8 mouse cellular contexts compared by ENCODE assay signal in genomic region chr10:58627569-58627968, GRCm38 (mm10). TPM values are rescaled to one million over a fixed set of nuclear protein-coding genes. Genes with fewer than 3 reads are reported as not detected.
A peak's percentile ranks its signal among the peaks of the same experiment; 100 is the strongest.
DNase-seq lines count a peak whose midpoint lies in the region; ATAC-seq lines count a peak whose summit lies in the region.

No protein-coding gene starts in this region.

- DNase-seq in heart, embryonic 10.5 days (ENCODE audit: low spot score), result peak; percentile 79
- DNase-seq in heart, postnatal 25 days (ENCODE audit: low spot score), result no peak
- peak; percentile 39 for DNase-seq in MN1 (ENCODE audit: low spot score)
- DNase-seq in layer of hippocampus, adult 8-10 months (ENCODE audit: low spot score in 2 of 2), result peak; percentile 22 to 31
- peak; percentile 52 for DNase-seq in midbrain, embryonic 10.5 days (ENCODE audit: low spot score)
- DNase-seq in testis, postnatal 10 days (ENCODE audit: low spot score), result peak; percentile 52
- no peak for DNase-seq in thymus, postnatal 10 days (ENCODE audit: low spot score in 2 of 2)

- H3K4me1 ChIP-seq in heart, embryonic 10.5 days, result peaks cover 14% of the 10 kb centered on the region
- no peaks in the 10 kb centered on the region for H3K4me1 ChIP-seq in forebrain, embryonic 12.5 days
- peaks cover 6% of the 10 kb centered on the region; the same call in 1 of the 2 replicates for H3K4me1 ChIP-seq in midbrain, embryonic 10.5 days

- H3K9me3 ChIP-seq in heart, embryonic 10.5 days, result no peaks in the 10 kb centered on the region
- no peaks in the 10 kb centered on the region for H3K9me3 ChIP-seq in forebrain, embryonic 12.5 days
- no peaks in the 10 kb centered on the region for H3K9me3 ChIP-seq in midbrain, embryonic 10.5 days (replicated peaks)

- H3K4me2 ChIP-seq in forebrain, embryonic 12.5 days, result no peak overlapping the region

- no peak overlapping the region for H3K27ac ChIP-seq in heart, embryonic 10.5 days
- no peak overlapping the region for H3K27ac ChIP-seq in forebrain, embryonic 12.5 days
- H3K27ac ChIP-seq in midbrain, embryonic 10.5 days (replicated peaks), result no peak overlapping the region

- ATAC-seq in forebrain, embryonic 12.5 days (ENCODE audit: low FRiP score), result peak; percentile 59

- no peaks in the 10 kb centered on the region for H3K27me3 ChIP-seq in heart, embryonic 10.5 days (ENCODE audit: insufficient read depth, poor library complexity, severe bottlenecking)
- H3K27me3 ChIP-seq in forebrain, embryonic 12.5 days, result peaks cover 30% of the 10 kb centered on the region
- H3K27me3 ChIP-seq in midbrain, embryonic 10.5 days (ENCODE audit: low read depth, poor library complexity, severe bottlenecking), result no peaks in the 10 kb centered on the region

- no peak overlapping the region for H3K4me3 ChIP-seq in heart, embryonic 10.5 days
- H3K4me3 ChIP-seq in forebrain, embryonic 12.5 days (replicated peaks), result no peak overlapping the region
- H3K4me3 ChIP-seq in midbrain, embryonic 10.5 days, result no peak overlapping the region

- no peak overlapping the region for H3K9ac ChIP-seq in forebrain, embryonic 12.5 days

- intact Hi-C loops in heart, postnatal 25 days (cut with DNase I), result loop anchor here (2.0 kb wide), 1 partner anchor 47 kb away; the partner anchor contains the start of gene Edar

- H3K36me3 ChIP-seq in heart, embryonic 10.5 days, result no peaks in the 10 kb centered on the region
- no peaks in the 10 kb centered on the region for H3K36me3 ChIP-seq in forebrain, embryonic 12.5 days (replicated peaks)
- no peaks in the 10 kb centered on the region for H3K36me3 ChIP-seq in midbrain, embryonic 10.5 days

RNA-seq across cellular contexts. Expression of gene Edar, which starts 47.9 kb away (rescaled TPM):
- 0.09 TPM in 1 of 2 replicates, not detected in the other for polyA plus RNA-seq in heart, embryonic 10.5 days (2016; fragmentation: Nextera tagmentation; extraction: Ambion mirVana)
- under 1 TPM; 0.47 to 0.56 TPM for total RNA-seq in heart, postnatal 25 days (2021)
- polyA plus RNA-seq in forebrain, embryonic 12.5 days (2016; fragmentation: Nextera tagmentation; extraction: Ambion mirVana), result 0.83 and 0.93 TPM in 2 replicates
- total RNA-seq in layer of hippocampus, adult 8-10 months (2022), result under 1 TPM in 3 of 4 experiments, not detected in 1; 0.12 to 0.35 (median 0.16) TPM
- polyA plus RNA-seq in midbrain, embryonic 10.5 days (2016; fragmentation: Nextera tagmentation; extraction: Ambion mirVana), result 0.67 and 0.73 TPM in 2 replicates

Comparison
In these comparisons a context has a peak if more than half of its experiments do, and no peak if none do; other contexts are left out.
1. DNase-seq: peak in heart, embryonic 10.5 days (single experiment), MN1 (single experiment), layer of hippocampus, adult 8-10 months (2 of 2), midbrain, embryonic 10.5 days (single experiment) and testis, postnatal 10 days (single experiment); none in heart, postnatal 25 days (single experiment) and thymus, postnatal 10 days (0 of 2).